Mouse (Mus musculus): ENCODE results near the gene Basp1.

- TF ChIP-seq CTCF (IDR thresholded peaks at IDR 0.05; ENCODE audit: low read depth) (no peak), EP300 (IDR thresholded peaks at IDR 0.05; ENCODE audit: low read depth) (no peak)
These were observed 32.6 kb upstream of the Basp1 start for GRCm38 (mm10) chr15:25446155-25446487.

Measured in liver, embryonic 14.5 days (tissue).